Mouse (Mus musculus): Measurements from ENCODE around the gene Mecom. TPM values are rescaled to one million over a fixed set of nuclear protein-coding genes. Genes with fewer than 3 reads are reported as not detected.

Mecom gene
- total RNA-seq, 1 experiment = 2.3 TPM

GRCm38 (mm10) chr3:30091860-30092259, 455.9 kb downstream of the Mecom start:
- DNase-seq (ENCODE audit: low read depth, low spot score) = no peak
- Histone ChIP-seq H3K4me3 (ENCODE audit: insufficient read depth in 1 of 2, low read depth in 1 of 2, low read length in 2 of 2, poor library complexity in 1 of 2, severe bottlenecking in 1 of 2) (no peak overlapping the region), H3K9me3 (ENCODE audit: control insufficient read depth, insufficient read depth, low read depth, low read length) (no peaks in the 10 kb centered on the region), H3K27ac (ENCODE audit: insufficient read depth, low read depth, low read length, poor library complexity, severe bottlenecking) (no peak overlapping the region), H3K9ac (ENCODE audit: insufficient read depth, low read depth, low read length, poor library complexity, severe bottlenecking) (no peak overlapping the region), H3K4me1 (ENCODE audit: control insufficient read depth in 2 of 2, insufficient read depth in 2 of 2, low read length in 2 of 2, poor library complexity in 1 of 2) (no peaks in the 10 kb centered on the region), H3K36me3 (ENCODE audit: control insufficient read depth, insufficient read depth, low read length, poor library complexity, severe bottlenecking) (no peaks in the 10 kb centered on the region)
- no peak for TF ChIP-seq HCFC1 (IDR thresholded peaks at IDR 0.05; ENCODE audit: borderline replicate concordance, insufficient read depth, low read length)
- TF ChIP-seq CHD2 (IDR thresholded peaks at IDR 0.05; ENCODE audit: low read depth, low read length) = no peak
- TF ChIP-seq ZC3H11A (IDR thresholded peaks at IDR 0.05; ENCODE audit: borderline replicate concordance, low read depth, low read length) = no peak
- no peak for TF ChIP-seq ZNF384 (IDR thresholded peaks at IDR 0.05; ENCODE audit: low read depth, low read length)
- TF ChIP-seq MAFK (IDR thresholded peaks at IDR 0.05; ENCODE audit: insufficient read depth, low read depth, low read length) = no peak
- in situ Hi-C loops (cut with MboI; ENCODE audit: low sequenced_read_pairs in 2 of 2, unreplicated experiment in 2 of 2) = no loop called here

- Histone ChIP-seq H3K9me3 (ENCODE audit: control insufficient read depth, insufficient read depth, low read depth, low read length) (no peaks in the 10 kb centered on the region), H3K9ac (ENCODE audit: insufficient read depth, low read depth, low read length, poor library complexity, severe bottlenecking) (no peak overlapping the region), H3K36me3 (ENCODE audit: control insufficient read depth, insufficient read depth, low read length, poor library complexity, severe bottlenecking) (no peaks in the 10 kb centered on the region), H3K27ac (ENCODE audit: insufficient read depth, low read depth, low read length, poor library complexity, severe bottlenecking) (no peak overlapping the region), H3K4me1 (ENCODE audit: control insufficient read depth in 2 of 2, insufficient read depth in 2 of 2, low read length in 2 of 2, poor library complexity in 1 of 2) (no peaks in the 10 kb centered on the region), H3K4me3 (ENCODE audit: insufficient read depth in 1 of 2, low read depth in 1 of 2, low read length in 2 of 2, poor library complexity in 1 of 2, severe bottlenecking in 1 of 2) (no peak overlapping the region)
- in situ Hi-C loops (cut with MboI; ENCODE audit: low sequenced_read_pairs in 2 of 2, unreplicated experiment in 2 of 2) = no loop called here
- DNase-seq (ENCODE audit: low read depth, low spot score) = no peak
- TF ChIP-seq MAFK (IDR thresholded peaks at IDR 0.05; ENCODE audit: insufficient read depth, low read depth, low read length) (no peak), ZC3H11A (IDR thresholded peaks at IDR 0.05; ENCODE audit: borderline replicate concordance, low read depth, low read length) (no peak), HCFC1 (IDR thresholded peaks at IDR 0.05; ENCODE audit: borderline replicate concordance, insufficient read depth, low read length) (no peak), CHD2 (IDR thresholded peaks at IDR 0.05; ENCODE audit: low read depth, low read length) (no peak), ZNF384 (IDR thresholded peaks at IDR 0.05; ENCODE audit: low read depth, low read length) (no peak)
These were observed 456.4 kb downstream of the Mecom start for GRCm38 (mm10) chr3:30091401-30091800.

DNA sequence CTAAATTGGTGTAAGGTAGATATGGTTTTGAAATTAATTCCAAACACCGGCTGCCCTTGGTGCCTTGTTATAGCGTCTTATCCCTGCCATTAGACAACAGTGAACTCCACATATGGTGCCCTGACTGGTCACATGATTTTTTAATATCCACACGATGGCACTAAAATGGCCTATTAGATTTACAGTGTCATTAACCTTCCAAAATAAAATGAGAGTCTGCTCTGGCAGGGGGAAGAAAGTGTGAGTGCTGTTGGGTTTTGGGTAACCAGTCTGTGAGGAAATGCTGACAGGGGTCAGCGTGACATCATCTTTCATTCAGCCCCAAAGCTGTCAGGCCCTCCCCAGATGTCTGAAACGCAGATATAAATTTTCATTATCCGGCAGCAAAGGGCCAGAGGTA, 461.7 kb downstream of the Mecom start:
- TF ChIP-seq CHD2 (IDR thresholded peaks at IDR 0.05; ENCODE audit: low read depth, low read length) = no peak
- TF ChIP-seq HCFC1 (IDR thresholded peaks at IDR 0.05; ENCODE audit: borderline replicate concordance, insufficient read depth, low read length) = no peak
- no peak for TF ChIP-seq ZC3H11A (IDR thresholded peaks at IDR 0.05; ENCODE audit: borderline replicate concordance, low read depth, low read length)
- no peak for TF ChIP-seq MAFK (IDR thresholded peaks at IDR 0.05; ENCODE audit: insufficient read depth, low read depth, low read length)
- no peak for TF ChIP-seq ZNF384 (IDR thresholded peaks at IDR 0.05; ENCODE audit: low read depth, low read length)
- Histone ChIP-seq H3K9ac (ENCODE audit: insufficient read depth, low read depth, low read length, poor library complexity, severe bottlenecking) (no peak overlapping the region), H3K9me3 (ENCODE audit: control insufficient read depth, insufficient read depth, low read depth, low read length) (no peaks in the 10 kb centered on the region), H3K36me3 (ENCODE audit: control insufficient read depth, insufficient read depth, low read length, poor library complexity, severe bottlenecking) (no peaks in the 10 kb centered on the region), H3K4me1 (ENCODE audit: control insufficient read depth in 2 of 2, insufficient read depth in 2 of 2, low read length in 2 of 2, poor library complexity in 1 of 2) (no peaks in the 10 kb centered on the region), H3K4me3 (ENCODE audit: insufficient read depth in 1 of 2, low read depth in 1 of 2, low read length in 2 of 2, poor library complexity in 1 of 2, severe bottlenecking in 1 of 2) (no peak overlapping the region), H3K27ac (ENCODE audit: insufficient read depth, low read depth, low read length, poor library complexity, severe bottlenecking) (no peak overlapping the region)
- no peak for DNase-seq (ENCODE audit: low read depth, low spot score)
- in situ Hi-C loops (cut with MboI; ENCODE audit: low sequenced_read_pairs in 2 of 2, unreplicated experiment in 2 of 2) = no loop called here

- in situ Hi-C loops (cut with MboI; ENCODE audit: low sequenced_read_pairs in 2 of 2, unreplicated experiment in 2 of 2) = no loop called here
- Histone ChIP-seq H3K9me3 (ENCODE audit: control insufficient read depth, insufficient read depth, low read depth, low read length) (no peaks in the 10 kb centered on the region), H3K4me1 (ENCODE audit: control insufficient read depth in 2 of 2, insufficient read depth in 2 of 2, low read length in 2 of 2, poor library complexity in 1 of 2) (no peaks in the 10 kb centered on the region), H3K9ac (ENCODE audit: insufficient read depth, low read depth, low read length, poor library complexity, severe bottlenecking) (no peak overlapping the region), H3K27ac (ENCODE audit: insufficient read depth, low read depth, low read length, poor library complexity, severe bottlenecking) (no peak overlapping the region), H3K36me3 (ENCODE audit: control insufficient read depth, insufficient read depth, low read length, poor library complexity, severe bottlenecking) (no peaks in the 10 kb centered on the region), H3K4me3 (ENCODE audit: insufficient read depth in 1 of 2, low read depth in 1 of 2, low read length in 2 of 2, poor library complexity in 1 of 2, severe bottlenecking in 1 of 2) (no peak overlapping the region)
- no peak for TF ChIP-seq CHD2 (IDR thresholded peaks at IDR 0.05; ENCODE audit: low read depth, low read length)
- TF ChIP-seq ZC3H11A (IDR thresholded peaks at IDR 0.05; ENCODE audit: borderline replicate concordance, low read depth, low read length) = no peak
- DNase-seq (ENCODE audit: low read depth, low spot score) = no peak
These were observed 464.0 kb downstream of the Mecom start for GRCm38 (mm10) chr3:30083842-30084241.

DNA sequence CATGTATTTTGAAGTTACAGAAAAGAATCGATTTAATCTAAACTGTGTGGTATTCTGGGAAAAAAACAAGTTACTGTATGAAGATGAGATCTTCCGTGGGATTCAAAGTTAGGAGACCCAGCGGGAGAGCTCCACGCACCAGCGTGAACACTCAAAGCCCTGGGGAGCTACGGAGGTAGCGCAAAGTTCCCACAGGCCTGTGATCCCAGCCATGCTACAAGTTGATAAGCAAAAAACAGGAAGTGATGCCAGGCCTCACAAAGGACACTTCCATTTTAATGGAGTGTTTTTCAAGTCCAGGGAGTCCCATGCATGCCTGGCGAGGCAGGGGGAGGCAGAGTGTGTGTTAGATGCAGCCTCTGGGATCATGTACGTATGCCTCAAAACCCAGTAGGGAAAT, 464.5 kb downstream of the Mecom start:
- Histone ChIP-seq H3K9me3 (ENCODE audit: control insufficient read depth, insufficient read depth, low read depth, low read length) (no peaks in the 10 kb centered on the region), H3K36me3 (ENCODE audit: control insufficient read depth, insufficient read depth, low read length, poor library complexity, severe bottlenecking) (no peaks in the 10 kb centered on the region), H3K4me3 (ENCODE audit: insufficient read depth in 1 of 2, low read depth in 1 of 2, low read length in 2 of 2, poor library complexity in 1 of 2, severe bottlenecking in 1 of 2) (no peak overlapping the region), H3K27ac (ENCODE audit: insufficient read depth, low read depth, low read length, poor library complexity, severe bottlenecking) (no peak overlapping the region), H3K9ac (ENCODE audit: insufficient read depth, low read depth, low read length, poor library complexity, severe bottlenecking) (no peak overlapping the region), H3K4me1 (ENCODE audit: control insufficient read depth in 2 of 2, insufficient read depth in 2 of 2, low read length in 2 of 2, poor library complexity in 1 of 2) (no peaks in the 10 kb centered on the region)
- DNase-seq (ENCODE audit: low read depth, low spot score) = no peak
- in situ Hi-C loops (cut with MboI; ENCODE audit: low sequenced_read_pairs in 2 of 2, unreplicated experiment in 2 of 2) = no loop called here
- no peak for TF ChIP-seq MAFK (IDR thresholded peaks at IDR 0.05; ENCODE audit: insufficient read depth, low read depth, low read length)
- no peak for TF ChIP-seq CHD2 (IDR thresholded peaks at IDR 0.05; ENCODE audit: low read depth, low read length)
- TF ChIP-seq ZNF384 (IDR thresholded peaks at IDR 0.05; ENCODE audit: low read depth, low read length) = no peak
- no peak for TF ChIP-seq ZC3H11A (IDR thresholded peaks at IDR 0.05; ENCODE audit: borderline replicate concordance, low read depth, low read length)
- TF ChIP-seq HCFC1 (IDR thresholded peaks at IDR 0.05; ENCODE audit: borderline replicate concordance, insufficient read depth, low read length) = no peak
